Mouse (Mus musculus): ENCODE data around the gene Sugct. TPM values are rescaled to one million over a fixed set of nuclear protein-coding genes. Genes with fewer than 3 reads are reported as not detected.

The Sugct gene
- polyA plus RNA-seq, 1 experiment from 2014 or later, result 4.9 TPM

- H3K36me3 ChIP-seq, result no peaks in the 10 kb centered on the region
- WGBS, result 84% methylated on average over 11 of the region's 11 CpGs
- H3K27me3 ChIP-seq, result no peaks in the 10 kb centered on the region
- H3K4me1 ChIP-seq, result no peaks in the 10 kb centered on the region
- no peak overlapping the region for H3K27ac ChIP-seq
- no peak overlapping the region for H3K9ac ChIP-seq
- no peak for ATAC-seq (ENCODE audit: insufficient number of reproducible peaks, insufficient read depth, low FRiP score, low TSS enrichment, low read depth)
- no peak overlapping the region for H3K4me2 ChIP-seq
- H3K9me3 ChIP-seq, result no peaks in the 10 kb centered on the region
- H3K4me3 ChIP-seq, result no peak overlapping the region
These were observed 757.7 kb downstream of the Sugct start for GRCm38 (mm10) chr13:16937422-16938202.

DNA sequence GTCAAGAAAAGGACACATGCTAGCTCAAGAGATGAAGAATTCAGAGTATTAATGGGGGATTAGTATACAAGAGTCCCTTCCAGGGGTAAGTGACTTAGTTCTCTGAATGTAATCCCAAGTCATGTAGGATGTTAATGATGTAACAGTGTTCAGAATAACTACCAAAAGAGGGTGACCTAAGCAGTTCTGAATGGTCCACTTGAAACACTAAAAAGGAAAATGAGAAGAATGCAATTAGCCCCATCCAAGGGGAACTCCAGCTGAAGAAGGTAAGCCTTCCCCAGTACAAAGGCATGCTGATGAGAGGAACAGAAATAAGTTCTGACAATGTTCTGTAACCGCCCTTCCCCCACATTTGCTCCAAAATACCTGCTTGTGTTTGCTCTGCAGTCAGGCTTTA lies 760.3 kb downstream of the Sugct start:
- WGBS, result 87% methylated on average over 1 of the region's 1 CpGs
- ATAC-seq (ENCODE audit: insufficient number of reproducible peaks, insufficient read depth, low FRiP score, low TSS enrichment, low read depth), result no peak
- no peaks in the 10 kb centered on the region for H3K27me3 ChIP-seq

GRCm38 (mm10) chr13:16933600-16933999 lies 761.8 kb downstream of the Sugct start:
- Histone ChIP-seq H3K9ac (no peak overlapping the region), H3K4me3 (no peak overlapping the region), H3K4me1 (no peaks in the 10 kb centered on the region), H3K27me3 (no peaks in the 10 kb centered on the region), H3K36me3 (no peaks in the 10 kb centered on the region), H3K9me3 (no peaks in the 10 kb centered on the region), H3K27ac (no peak overlapping the region), H3K4me2 (no peak overlapping the region)
- ATAC-seq (ENCODE audit: insufficient number of reproducible peaks, insufficient read depth, low FRiP score, low TSS enrichment, low read depth), result no peak
- 93% methylated on average over 4 of the region's 4 CpGs for WGBS

More for the DNA sequence above, 760.3 kb downstream of the Sugct start:
- Histone ChIP-seq H3K9ac (no peak overlapping the region), H3K4me1 (no peaks in the 10 kb centered on the region), H3K27ac (no peak overlapping the region), H3K9me3 (no peaks in the 10 kb centered on the region), H3K36me3 (no peaks in the 10 kb centered on the region), H3K4me2 (no peak overlapping the region), H3K4me3 (no peak overlapping the region)

DNA sequence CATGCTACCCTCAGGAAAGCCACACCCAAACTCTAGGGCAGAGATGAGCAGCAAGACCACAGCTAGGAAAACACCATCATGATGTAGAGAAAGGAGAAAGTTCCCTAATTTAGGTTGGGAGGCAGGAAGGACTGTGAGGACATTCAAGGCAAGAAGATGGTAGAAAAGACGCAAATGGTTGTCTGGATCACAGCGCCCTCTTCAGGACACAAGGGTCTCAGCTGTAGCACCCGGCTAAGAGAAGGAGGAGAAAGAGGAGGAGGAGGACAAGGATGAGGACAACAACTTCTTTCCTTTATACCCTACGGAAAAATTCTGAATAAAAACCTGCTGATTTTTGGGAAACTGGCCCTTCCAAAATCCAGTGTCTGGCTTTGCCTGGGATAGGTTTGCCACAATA lies 774.0 kb downstream of the Sugct start:
- no peaks in the 10 kb centered on the region for H3K9me3 ChIP-seq
- no peak overlapping the region for H3K27ac ChIP-seq
- H3K9ac ChIP-seq, result no peak overlapping the region
- H3K27me3 ChIP-seq, result no peaks in the 10 kb centered on the region
- 42% methylated on average over 4 of the region's 4 CpGs for WGBS
- ATAC-seq (ENCODE audit: insufficient number of reproducible peaks, insufficient read depth, low FRiP score, low TSS enrichment, low read depth), result no peak
- H3K4me3 ChIP-seq, result no peak overlapping the region
- no peaks in the 10 kb centered on the region for H3K36me3 ChIP-seq
- H3K4me2 ChIP-seq, result no peak overlapping the region
- H3K4me1 ChIP-seq, result no peaks in the 10 kb centered on the region

DNA sequence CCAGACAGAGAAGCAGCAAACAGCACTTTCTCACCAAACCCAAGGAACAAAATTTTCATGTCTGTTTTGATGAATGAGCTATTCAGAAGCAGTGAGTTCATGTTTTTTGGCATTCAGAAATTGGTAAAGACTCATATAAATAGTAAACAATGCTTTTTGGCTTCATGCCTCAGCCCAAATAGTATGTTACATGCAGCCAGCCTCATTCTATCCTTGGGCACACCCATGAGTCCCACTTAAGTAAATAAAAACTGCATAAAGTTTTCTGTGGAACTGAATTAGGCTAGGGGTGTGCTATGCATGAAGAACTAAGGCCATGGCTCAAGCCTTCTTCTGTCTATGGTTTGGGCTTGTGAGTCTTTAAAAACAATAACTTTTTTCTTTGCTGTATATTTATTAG lies 779.7 kb downstream of the Sugct start:
- peak overlapping the region; percentile 68 for H3K27ac ChIP-seq
- no peaks in the 10 kb centered on the region; the same call in 1 of the 2 replicates for H3K4me1 ChIP-seq
- H3K9ac ChIP-seq, result no peak overlapping the region
- H3K9me3 ChIP-seq, result no peaks in the 10 kb centered on the region
- ATAC-seq (ENCODE audit: insufficient number of reproducible peaks, insufficient read depth, low FRiP score, low TSS enrichment, low read depth), result no peak
- no peaks in the 10 kb centered on the region for H3K36me3 ChIP-seq
- H3K4me3 ChIP-seq, result no peak overlapping the region
- H3K4me2 ChIP-seq, result no peak overlapping the region
- H3K27me3 ChIP-seq, result no peaks in the 10 kb centered on the region

- Histone ChIP-seq H3K4me3 (no peak overlapping the region), H3K4me1 (no peaks in the 10 kb centered on the region; the same call in 1 of the 2 replicates), H3K36me3 (no peaks in the 10 kb centered on the region), H3K9me3 (no peaks in the 10 kb centered on the region), H3K9ac (no peak overlapping the region), H3K4me2 (no peak overlapping the region), H3K27me3 (no peaks in the 10 kb centered on the region), H3K27ac (no peak overlapping the region)
- ATAC-seq (ENCODE audit: insufficient number of reproducible peaks, insufficient read depth, low FRiP score, low TSS enrichment, low read depth), result no peak
These were observed 783.1 kb downstream of the Sugct start for GRCm38 (mm10) chr13:16912214-16912613.

DNA sequence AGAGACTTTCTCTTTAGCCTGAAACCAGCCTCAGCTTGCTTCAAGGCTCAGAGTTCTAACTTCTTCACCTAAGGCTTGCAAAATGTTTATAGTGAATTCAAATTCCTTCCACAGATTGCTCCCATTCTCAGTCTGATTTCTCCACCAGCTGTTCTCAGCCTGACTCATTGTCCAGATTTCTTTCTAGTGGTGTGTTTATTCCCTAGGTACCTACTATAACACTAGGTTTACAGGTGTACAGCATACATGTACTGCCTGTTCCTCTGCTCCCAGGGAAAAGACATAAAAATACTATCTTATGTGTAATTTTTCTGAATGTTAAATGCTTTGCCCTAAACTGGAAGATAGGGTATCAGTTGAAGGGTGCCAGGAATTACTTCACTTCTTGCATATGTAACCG lies 788.4 kb downstream of the Sugct start:
- Histone ChIP-seq H3K27me3 (no peaks in the 10 kb centered on the region), H3K4me3 (no peak overlapping the region), H3K9ac (no peak overlapping the region), H3K4me2 (no peak overlapping the region), H3K9me3 (no peaks in the 10 kb centered on the region), H3K4me1 (no peaks in the 10 kb centered on the region), H3K36me3 (no peaks in the 10 kb centered on the region), H3K27ac (no peak overlapping the region)
- WGBS, result 88% methylated on average over 1 of the region's 1 CpGs
- ATAC-seq (ENCODE audit: insufficient number of reproducible peaks, insufficient read depth, low FRiP score, low TSS enrichment, low read depth), result no peak

GRCm38 (mm10) chr13:16901424-16901823 lies 793.9 kb downstream of the Sugct start:
- WGBS, result 95% methylated on average over 4 of the region's 4 CpGs
- no peak overlapping the region for H3K4me3 ChIP-seq

GRCm38 (mm10) chr13:16898084-16898792 lies 797.1 kb downstream of the Sugct start:
- no peak for ATAC-seq (ENCODE audit: insufficient number of reproducible peaks, insufficient read depth, low FRiP score, low TSS enrichment, low read depth)
- Histone ChIP-seq H3K4me3 (no peak overlapping the region), H3K4me2 (no peak overlapping the region), H3K27ac (no peak overlapping the region), H3K4me1 (no peaks in the 10 kb centered on the region), H3K9me3 (no peaks in the 10 kb centered on the region), H3K36me3 (no peaks in the 10 kb centered on the region), H3K9ac (no peak overlapping the region), H3K27me3 (no peaks in the 10 kb centered on the region)

More at GRCm38 (mm10) chr13:16901424-16901823, 793.9 kb downstream of the Sugct start:
- Histone ChIP-seq H3K9me3 (no peaks in the 10 kb centered on the region), H3K36me3 (no peaks in the 10 kb centered on the region), H3K27ac (no peak overlapping the region), H3K9ac (no peak overlapping the region), H3K27me3 (no peaks in the 10 kb centered on the region), H3K4me1 (no peaks in the 10 kb centered on the region), H3K4me2 (no peak overlapping the region)
- no peak for ATAC-seq (ENCODE audit: insufficient number of reproducible peaks, insufficient read depth, low FRiP score, low TSS enrichment, low read depth)

DNA sequence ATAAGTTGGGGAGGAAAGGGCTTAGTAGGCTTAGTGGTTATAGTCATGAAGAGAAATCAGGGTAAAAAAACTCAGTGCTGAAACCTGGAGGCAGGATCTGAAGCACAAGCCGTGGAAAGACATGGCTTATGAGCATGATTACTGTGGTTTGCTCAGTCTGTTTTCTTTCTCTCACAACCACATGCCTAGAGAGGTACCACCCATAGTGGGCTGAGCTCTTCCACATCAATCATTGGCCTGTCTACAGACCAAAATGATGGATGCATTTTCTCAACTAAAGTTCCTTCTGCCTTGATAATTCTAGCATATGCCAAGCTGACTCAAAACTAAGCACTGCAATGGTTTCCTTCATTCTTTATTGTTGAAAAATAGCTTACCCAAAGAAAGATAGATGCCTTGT lies 817.3 kb downstream of the Sugct start:
- no peak overlapping the region for H3K27ac ChIP-seq
- 66% methylated on average over 1 of the region's 1 CpGs for WGBS
- no peak overlapping the region for H3K4me2 ChIP-seq
- H3K4me1 ChIP-seq, result no peaks in the 10 kb centered on the region
- no peak overlapping the region for H3K4me3 ChIP-seq
- no peak for ATAC-seq (ENCODE audit: insufficient number of reproducible peaks, insufficient read depth, low FRiP score, low TSS enrichment, low read depth)
- H3K9ac ChIP-seq, result no peak overlapping the region
- H3K9me3 ChIP-seq, result no peaks in the 10 kb centered on the region
- no peaks in the 10 kb centered on the region for H3K36me3 ChIP-seq
- no peaks in the 10 kb centered on the region for H3K27me3 ChIP-seq

DNA sequence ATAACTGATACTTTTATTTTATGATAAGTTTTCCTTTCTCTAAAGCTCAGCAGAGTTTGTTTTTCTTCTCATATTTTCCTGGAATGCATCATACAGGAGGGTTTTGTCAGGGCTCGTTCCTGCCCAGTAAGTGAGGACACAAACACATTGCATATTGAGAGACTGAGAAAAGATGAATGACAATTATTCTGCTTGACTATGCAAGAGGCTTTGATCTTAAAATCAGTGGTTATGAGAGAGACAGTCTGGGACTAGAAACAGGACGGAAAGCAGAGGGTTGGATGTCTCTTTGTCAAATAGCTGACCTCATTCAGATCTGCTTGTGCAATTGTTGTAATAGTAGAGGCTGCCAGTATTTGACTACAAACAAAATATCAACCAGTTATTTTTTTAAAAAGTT lies 835.4 kb downstream of the Sugct start:
- no peak overlapping the region for H3K4me2 ChIP-seq
- no peak overlapping the region for H3K9ac ChIP-seq
- H3K9me3 ChIP-seq, result no peaks in the 10 kb centered on the region
- H3K27me3 ChIP-seq, result no peaks in the 10 kb centered on the region
- no peak overlapping the region for H3K27ac ChIP-seq
- no peaks in the 10 kb centered on the region for H3K36me3 ChIP-seq
- H3K4me3 ChIP-seq, result no peak overlapping the region
- H3K4me1 ChIP-seq, result no peaks in the 10 kb centered on the region
- WGBS, result 29% methylated on average over 2 of the region's 2 CpGs
- no peak for ATAC-seq (ENCODE audit: insufficient number of reproducible peaks, insufficient read depth, low FRiP score, low TSS enrichment, low read depth)

GRCm38 (mm10) chr13:16847236-16847635 lies 848.1 kb downstream of the Sugct start:
- no peaks in the 10 kb centered on the region for H3K36me3 ChIP-seq
- 57% methylated on average over 2 of the region's 2 CpGs for WGBS
- H3K4me1 ChIP-seq, result no peaks in the 10 kb centered on the region
- H3K9me3 ChIP-seq, result no peaks in the 10 kb centered on the region
- no peak overlapping the region for H3K27ac ChIP-seq
- ATAC-seq (ENCODE audit: insufficient number of reproducible peaks, insufficient read depth, low FRiP score, low TSS enrichment, low read depth), result no peak
- no peak overlapping the region for H3K9ac ChIP-seq
- no peaks in the 10 kb centered on the region for H3K27me3 ChIP-seq
- H3K4me3 ChIP-seq, result no peak overlapping the region
- H3K4me2 ChIP-seq, result no peak overlapping the region

Data from embryonic facial prominence, embryonic 13.5 days (tissue).